Mouse (Mus musculus) ovary, postnatal 14 days (tissue): Measurements from ENCODE around the gene Olfr316.

ENCODE experiments used
- DNase-seq: peaks from one replicate; pipeline ENCODE4 v3.0.0; 2022; ENCODE audit warnings: low spot score

The Olfr316 gene

DNA sequence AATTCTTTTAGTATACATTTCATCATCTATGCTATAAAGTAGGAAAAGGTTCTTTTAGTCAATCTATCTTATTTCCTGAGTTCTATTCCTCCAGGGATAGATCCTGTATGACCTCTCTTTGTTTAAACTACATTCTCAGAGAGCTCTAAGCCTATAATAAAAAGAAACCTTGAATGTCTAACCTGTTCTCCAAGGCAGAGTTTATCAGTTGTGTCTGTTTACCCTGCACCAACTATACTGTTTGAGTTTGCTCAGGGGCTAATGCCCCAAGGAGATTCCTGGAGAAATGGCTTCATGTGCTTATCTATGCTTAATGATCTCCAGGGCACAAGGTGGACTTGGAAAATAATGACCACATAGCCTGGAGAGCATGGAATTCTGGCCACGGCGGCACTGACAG is 51.9 kb downstream of the Olfr316 start:
- DNase-seq: no peak
